Mouse (Mus musculus) CD8-positive naive resting alpha-beta T cell, adult 2 months (primary cell): Measurements from ENCODE around the gene Ndufb4.
"Not testable (repeated sequence)": the region's sequence is repeated elsewhere in the genome, so short reads cannot be mapped to it uniquely, and the experiment has no call there.

Experiments used
- DNase-seq, 2 experiments: peaks; one replicate each; pipeline ENCODE4 v3.0.0; 2022; ENCODE audit warnings: low read depth in 2 of 2, low spot score in 2 of 2

Ndufb4 gene

GRCm38 (mm10) chr16:37653731-37654657 lies at the start of gene Ndufb4:
Gene Ndufb4, minus strand, starts transcription at chr16:37654453.
- peak; percentile 89 to 90 for DNase-seq

- no peak for DNase-seq
Measured at GRCm38 (mm10) chr16:37703884-37704283, 49.6 kb upstream of the Ndufb4 start.

GRCm38 (mm10) chr16:37700071-37700470 lies 45.8 kb upstream of the Ndufb4 start:
- not testable (repeated sequence) for DNase-seq

GRCm38 (mm10) chr16:37698767-37699166 lies 44.5 kb upstream of the Ndufb4 start:
- DNase-seq: no peak

GRCm38 (mm10) chr16:37697271-37697670 lies 43.0 kb upstream of the Ndufb4 start:
- DNase-seq: no peak

GRCm38 (mm10) chr16:37690932-37691730 lies 36.9 kb upstream of the Ndufb4 start:
- no peak for DNase-seq

GRCm38 (mm10) chr16:37690465-37690864 lies 36.2 kb upstream of the Ndufb4 start:
- DNase-seq: no peak

- no peak for DNase-seq
Measured at GRCm38 (mm10) chr16:37689934-37690333, 35.7 kb upstream of the Ndufb4 start.

GRCm38 (mm10) chr16:37689251-37689926 lies 35.1 kb upstream of the Ndufb4 start:
- no peak for DNase-seq

GRCm38 (mm10) chr16:37688181-37688580 lies 33.9 kb upstream of the Ndufb4 start:
- DNase-seq: peak in 1 of 2 experiments; percentile 3

- DNase-seq: no peak
Measured at GRCm38 (mm10) chr16:37687301-37687980, 33.2 kb upstream of the Ndufb4 start.

GRCm38 (mm10) chr16:37686834-37687233 lies 32.6 kb upstream of the Ndufb4 start:
- no peak for DNase-seq

- no peak for DNase-seq
Measured at GRCm38 (mm10) chr16:37685946-37686600, 31.8 kb upstream of the Ndufb4 start.

GRCm38 (mm10) chr16:37684634-37685441 lies 30.6 kb upstream of the Ndufb4 start:
- peak; percentile 32 to 63 for DNase-seq

- no peak for DNase-seq
Measured at GRCm38 (mm10) chr16:37684259-37684633, 30.0 kb upstream of the Ndufb4 start.

- no peak for DNase-seq
Measured at GRCm38 (mm10) chr16:37683154-37684130, 29.2 kb upstream of the Ndufb4 start.

- DNase-seq: peak; percentile 29 to 58
Measured at GRCm38 (mm10) chr16:37682309-37682975, 28.2 kb upstream of the Ndufb4 start.

- DNase-seq: no peak
Measured at GRCm38 (mm10) chr16:37680831-37681230, 26.6 kb upstream of the Ndufb4 start.
